Mouse (Mus musculus): ENCODE data around the gene Bbof1. TPM values are rescaled to one million over a fixed set of nuclear protein-coding genes. Genes with fewer than 3 reads are reported as not detected.

The Bbof1 gene
- polyA plus RNA-seq, 1 experiment from 2014 or later, result 0.53 TPM

GRCm38 (mm10) chr12:84429825-84430224, 21.0 kb downstream of the Bbof1 start:
- Histone ChIP-seq H3K4me2 (replicated peaks; ENCODE audit: low read depth) (no peak overlapping the region), H3K4me1 (replicated peaks; ENCODE audit: control insufficient read depth, insufficient read depth, low read length) (no peaks in the 10 kb centered on the region), H3K27ac (ENCODE audit: low read depth, low read length) (no peak overlapping the region), H3K9me3 (ENCODE audit: control insufficient read depth) (no peaks in the 10 kb centered on the region), H3K27me3 (replicated peaks; ENCODE audit: control insufficient read depth, insufficient read depth, low read length) (no peaks in the 10 kb centered on the region), H3K36me3 (ENCODE audit: control insufficient read depth, insufficient read depth) (peaks cover 8% of the 10 kb centered on the region), H3K4me3 (ENCODE audit: low read depth, low read length) (no peak overlapping the region), H3K9ac (ENCODE audit: low read depth, low read length) (no peak overlapping the region)
- ATAC-seq, result no peak
- WGBS, result 65% methylated on average over 2 of the region's 2 CpGs
- TF ChIP-seq CTCF (IDR thresholded peaks at IDR 0.05; ENCODE audit: low read depth), result no peak

DNA sequence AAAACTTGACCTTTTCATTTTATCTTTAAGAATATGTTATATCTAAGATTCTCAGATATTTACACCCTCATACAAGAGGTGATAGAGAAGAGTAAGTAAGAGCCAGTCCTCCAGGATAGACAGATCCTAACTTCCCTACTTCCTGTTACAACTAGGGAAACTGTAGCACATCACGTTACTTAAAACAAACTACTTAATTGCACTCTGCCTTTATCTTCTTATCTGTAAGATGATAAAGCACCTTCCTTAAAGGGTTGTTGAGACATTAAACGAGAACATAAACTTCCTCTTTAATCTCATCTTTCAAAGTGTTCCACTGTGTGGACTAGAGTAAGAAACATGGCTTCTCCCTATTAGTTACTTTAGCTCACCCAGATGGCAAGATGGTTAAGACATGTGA, 29.8 kb downstream of the Bbof1 start:
- H3K36me3 ChIP-seq (ENCODE audit: control insufficient read depth, insufficient read depth), result peaks cover 7% of the 10 kb centered on the region; the same call in 1 of the 2 replicates
- no peaks in the 10 kb centered on the region for H3K4me1 ChIP-seq (replicated peaks; ENCODE audit: control insufficient read depth, insufficient read depth, low read length)
- no peak overlapping the region for H3K9ac ChIP-seq (ENCODE audit: low read depth, low read length)
- no peak overlapping the region for H3K4me3 ChIP-seq (ENCODE audit: low read depth, low read length)
- H3K4me2 ChIP-seq (replicated peaks; ENCODE audit: low read depth), result no peak overlapping the region
- 18% methylated on average over 2 of the region's 2 CpGs for WGBS
- no peak for ATAC-seq
- H3K27ac ChIP-seq (ENCODE audit: low read depth, low read length), result no peak overlapping the region
- no peaks in the 10 kb centered on the region for H3K9me3 ChIP-seq (ENCODE audit: control insufficient read depth)
- H3K27me3 ChIP-seq (replicated peaks; ENCODE audit: control insufficient read depth, insufficient read depth, low read length), result no peaks in the 10 kb centered on the region
- no peak for TF ChIP-seq CTCF (IDR thresholded peaks at IDR 0.05; ENCODE audit: low read depth)

DNA sequence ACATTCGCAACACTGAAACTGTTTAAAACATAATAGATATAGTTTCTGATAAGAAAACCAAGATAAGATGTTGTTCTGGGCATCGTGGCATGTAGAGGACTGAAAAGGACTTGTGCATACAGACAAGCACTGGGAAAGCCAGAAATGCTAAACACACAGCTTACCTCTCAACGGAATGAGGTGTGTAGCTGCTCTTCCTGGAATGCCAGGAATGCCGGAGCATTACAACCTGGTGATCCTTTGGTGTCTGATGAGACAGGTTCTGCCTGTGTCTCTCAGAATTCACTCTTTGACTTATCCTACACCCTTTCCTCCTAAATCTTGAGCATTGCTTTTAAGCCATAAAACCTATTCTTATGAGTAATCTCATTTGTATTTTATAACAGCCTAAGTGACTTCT, 33.7 kb downstream of the Bbof1 start:
- 47% methylated on average over 4 of the region's 4 CpGs for WGBS
- Histone ChIP-seq H3K27me3 (replicated peaks; ENCODE audit: control insufficient read depth, insufficient read depth, low read length) (no peaks in the 10 kb centered on the region), H3K9me3 (ENCODE audit: control insufficient read depth) (no peaks in the 10 kb centered on the region), H3K36me3 (ENCODE audit: control insufficient read depth, insufficient read depth) (no peaks in the 10 kb centered on the region), H3K27ac (ENCODE audit: low read depth, low read length) (no peak overlapping the region), H3K4me1 (replicated peaks; ENCODE audit: control insufficient read depth, insufficient read depth, low read length) (no peaks in the 10 kb centered on the region), H3K4me2 (replicated peaks; ENCODE audit: low read depth) (no peak overlapping the region), H3K4me3 (ENCODE audit: low read depth, low read length) (no peak overlapping the region), H3K9ac (ENCODE audit: low read depth, low read length) (no peak overlapping the region)
- ATAC-seq, result no peak
- no peak for TF ChIP-seq CTCF (IDR thresholded peaks at IDR 0.05; ENCODE audit: low read depth)

DNA sequence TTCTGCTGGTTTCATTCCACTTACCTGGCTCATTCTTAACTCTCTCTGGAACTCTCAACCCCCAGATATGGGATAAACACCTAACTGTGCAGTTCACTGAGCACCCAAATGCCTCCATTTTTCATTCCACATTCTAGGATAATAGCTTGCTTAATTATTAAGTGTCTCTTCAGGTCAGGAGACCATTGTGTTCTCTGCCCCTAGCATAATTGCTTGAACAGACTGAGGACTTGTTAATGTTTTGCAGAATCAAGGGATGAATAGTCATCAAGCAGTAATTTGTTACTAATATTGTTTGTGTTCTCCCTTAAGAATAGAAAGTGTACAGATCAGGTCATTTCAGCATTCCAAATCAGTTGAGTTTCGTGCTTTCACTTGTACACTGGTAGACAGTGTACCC, 38.5 kb downstream of the Bbof1 start:
- TF ChIP-seq CTCF (IDR thresholded peaks at IDR 0.05; ENCODE audit: low read depth), result no peak
- no peaks in the 10 kb centered on the region for H3K27me3 ChIP-seq (replicated peaks; ENCODE audit: control insufficient read depth, insufficient read depth, low read length)
- H3K9ac ChIP-seq (ENCODE audit: low read depth, low read length), result no peak overlapping the region
- no peak overlapping the region for H3K4me3 ChIP-seq (ENCODE audit: low read depth, low read length)
- no peaks in the 10 kb centered on the region for H3K36me3 ChIP-seq (ENCODE audit: control insufficient read depth, insufficient read depth)
- no peak overlapping the region for H3K27ac ChIP-seq (ENCODE audit: low read depth, low read length)
- H3K9me3 ChIP-seq (ENCODE audit: control insufficient read depth), result no peaks in the 10 kb centered on the region
- WGBS, result 68% methylated on average over 1 of the region's 1 CpGs
- ATAC-seq, result no peak
- H3K4me1 ChIP-seq (replicated peaks; ENCODE audit: control insufficient read depth, insufficient read depth, low read length), result no peaks in the 10 kb centered on the region
- no peak overlapping the region for H3K4me2 ChIP-seq (replicated peaks; ENCODE audit: low read depth)

- no peak overlapping the region for H3K4me2 ChIP-seq (replicated peaks; ENCODE audit: low read depth)
- no peak for TF ChIP-seq CTCF (IDR thresholded peaks at IDR 0.05; ENCODE audit: low read depth)
- ATAC-seq, result no peak
- H3K9me3 ChIP-seq (ENCODE audit: control insufficient read depth), result no peaks in the 10 kb centered on the region
- H3K4me3 ChIP-seq (ENCODE audit: low read depth, low read length), result no peak overlapping the region
- no peaks in the 10 kb centered on the region for H3K27me3 ChIP-seq (replicated peaks; ENCODE audit: control insufficient read depth, insufficient read depth, low read length)
- no peak overlapping the region for H3K27ac ChIP-seq (ENCODE audit: low read depth, low read length)
- 86% methylated on average over 6 of the region's 6 CpGs for WGBS
- H3K36me3 ChIP-seq (ENCODE audit: control insufficient read depth, insufficient read depth), result no peaks in the 10 kb centered on the region
- no peak overlapping the region for H3K9ac ChIP-seq (ENCODE audit: low read depth, low read length)
- H3K4me1 ChIP-seq (replicated peaks; ENCODE audit: control insufficient read depth, insufficient read depth, low read length), result no peaks in the 10 kb centered on the region
Observed at GRCm38 (mm10) chr12:84448181-84448580, 39.3 kb downstream of the Bbof1 start.

DNA sequence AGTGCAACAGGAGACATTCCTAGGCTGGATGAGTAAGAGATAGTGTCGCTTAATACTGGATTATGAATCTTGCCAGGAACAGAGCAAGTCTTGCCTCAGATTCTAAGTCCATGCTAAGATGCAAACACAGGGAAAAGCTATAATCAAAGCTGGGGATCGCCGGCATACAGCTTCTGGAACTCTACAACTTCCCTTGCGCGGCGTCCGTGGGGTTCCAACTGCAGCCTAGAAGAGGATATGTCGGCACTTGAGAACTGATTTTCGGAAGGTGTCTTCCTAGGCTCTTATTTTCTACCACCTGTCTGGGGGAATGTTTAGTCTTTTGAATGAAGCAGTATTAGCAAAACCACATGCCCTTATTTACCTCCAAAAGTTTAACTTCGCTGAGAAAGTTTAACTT, 41.0 kb downstream of the Bbof1 start:
- 50% methylated on average over 10 of the region's 10 CpGs for WGBS

GRCm38 (mm10) chr12:84450351-84450717, 41.5 kb downstream of the Bbof1 start:
- peak overlapping the region; percentile 63 for H3K9ac ChIP-seq (ENCODE audit: low read depth, low read length)
- peak overlapping the region; percentile 93 for H3K4me2 ChIP-seq (replicated peaks; ENCODE audit: low read depth)
- H3K36me3 ChIP-seq (ENCODE audit: control insufficient read depth, insufficient read depth), result no peaks in the 10 kb centered on the region
- WGBS, result under 1% methylated on average over 6 of the region's 6 CpGs
- no peaks in the 10 kb centered on the region for H3K27me3 ChIP-seq (replicated peaks; ENCODE audit: control insufficient read depth, insufficient read depth, low read length)
- peak overlapping the region; percentile 31 for H3K27ac ChIP-seq (ENCODE audit: low read depth, low read length)
- ATAC-seq, result peak; percentile 10; the same call in 1 of the 2 replicates
- no peaks in the 10 kb centered on the region for H3K9me3 ChIP-seq (ENCODE audit: control insufficient read depth)
- no peak for TF ChIP-seq CTCF (IDR thresholded peaks at IDR 0.05; ENCODE audit: low read depth)
- H3K4me3 ChIP-seq (ENCODE audit: low read depth, low read length), result peak overlapping the region; percentile 84
- no peaks in the 10 kb centered on the region for H3K4me1 ChIP-seq (replicated peaks; ENCODE audit: control insufficient read depth, insufficient read depth, low read length)

More for the DNA sequence above, 41.0 kb downstream of the Bbof1 start:
- Histone ChIP-seq H3K27ac (ENCODE audit: low read depth, low read length) (no peak overlapping the region), H3K9ac (ENCODE audit: low read depth, low read length) (0 out of 2 replicates have a peak overlapping the region, but pooled peaks have one; percentile 63), H3K4me1 (replicated peaks; ENCODE audit: control insufficient read depth, insufficient read depth, low read length) (no peaks in the 10 kb centered on the region), H3K36me3 (ENCODE audit: control insufficient read depth, insufficient read depth) (no peaks in the 10 kb centered on the region), H3K9me3 (ENCODE audit: control insufficient read depth) (no peaks in the 10 kb centered on the region), H3K4me3 (ENCODE audit: low read depth, low read length) (peak overlapping the region; percentile 84; the same call in 1 of the 2 replicates), H3K4me2 (replicated peaks; ENCODE audit: low read depth) (peak overlapping the region; percentile 93), H3K27me3 (replicated peaks; ENCODE audit: control insufficient read depth, insufficient read depth, low read length) (no peaks in the 10 kb centered on the region)
- ATAC-seq, result no peak
- TF ChIP-seq CTCF (IDR thresholded peaks at IDR 0.05; ENCODE audit: low read depth), result no peak

All from intestine, postnatal 0 days (tissue).